Mouse (Mus musculus): ENCODE results near the gene Gtf2f1. TPM values are rescaled to one million over a fixed set of nuclear protein-coding genes. Genes with fewer than 3 reads are reported as not detected.

The Gtf2f1 gene
- polyA plus RNA-seq, 1 experiment from 2014 or later: 31.0 TPM

GRCm38 (mm10) chr17:56990115-56990746, 20.9 kb downstream of the Gtf2f1 start, which contains the start of gene Clpp:
Clpp (plus strand) TSS chr17:56990305.
- Histone ChIP-seq H3K9me3 (ENCODE audit: control insufficient read depth, low read length) (no peaks in the 10 kb centered on the region), H3K9ac (ENCODE audit: low read length) (peak within 1 kb of the TSS; percentile 92), H3K4me1 (ENCODE audit: control insufficient read depth in 2 of 2, insufficient read depth in 2 of 2, low read length in 2 of 2) (peaks cover 6% of the 10 kb centered on the region in 2 experiments; a peak in 3 of 4 replicates), H3K4me2 (ENCODE audit: low read length) (peak within 1 kb of the TSS; percentile 93), H3K36me3 (ENCODE audit: control insufficient read depth, insufficient read depth, low read length) (peaks cover 36% of the 10 kb centered on the region), H3K27ac (replicated peaks in 1 of 2; ENCODE audit: control insufficient read depth in 1 of 2, insufficient read depth in 1 of 2, low read depth in 2 of 2, low read length in 2 of 2) (peak within 1 kb of the TSS; percentile 73 to 75), H3K4me3 (ENCODE audit: control insufficient read depth in 1 of 2, insufficient read depth in 1 of 2, low read depth in 1 of 2, low read length in 2 of 2) (peak within 1 kb of the TSS; percentile 76 to 83), H3K27me3 (ENCODE audit: control insufficient read depth, insufficient read depth, low read length) (no peaks in the 10 kb centered on the region)
- peak; percentile 93 for ATAC-seq (ENCODE audit: insufficient number of reproducible peaks, insufficient read depth, low FRiP score, low read depth)
- under 1% methylated on average over 52 of the region's 52 CpGs for WGBS

GRCm38 (mm10) chr17:56989467-56990114, 21.5 kb downstream of the Gtf2f1 start:
- Histone ChIP-seq H3K9ac (ENCODE audit: low read length) (peak overlapping the region; percentile 92), H3K27ac (replicated peaks in 1 of 2; ENCODE audit: control insufficient read depth in 1 of 2, insufficient read depth in 1 of 2, low read depth in 2 of 2, low read length in 2 of 2) (peak overlapping the region; percentile 73 to 75), H3K4me2 (ENCODE audit: low read length) (peak overlapping the region; percentile 93), H3K9me3 (ENCODE audit: control insufficient read depth, low read length) (no peaks in the 10 kb centered on the region), H3K4me1 (ENCODE audit: control insufficient read depth in 2 of 2, insufficient read depth in 2 of 2, low read length in 2 of 2) (peaks cover 6% of the 10 kb centered on the region in 2 experiments; a peak in 3 of 4 replicates), H3K27me3 (ENCODE audit: control insufficient read depth, insufficient read depth, low read length) (no peaks in the 10 kb centered on the region), H3K4me3 (ENCODE audit: control insufficient read depth in 1 of 2, insufficient read depth in 1 of 2, low read depth in 1 of 2, low read length in 2 of 2) (peak overlapping the region; percentile 76 to 83), H3K36me3 (ENCODE audit: control insufficient read depth, insufficient read depth, low read length) (peaks cover 29% of the 10 kb centered on the region)
- peak; percentile 81 for ATAC-seq (ENCODE audit: insufficient number of reproducible peaks, insufficient read depth, low FRiP score, low read depth)
- 4% methylated on average over 25 of the region's 25 CpGs for WGBS

GRCm38 (mm10) chr17:56988921-56989430, 22.1 kb downstream of the Gtf2f1 start:
- 73% methylated on average over 7 of the region's 7 CpGs for WGBS
- peak overlapping the region; percentile 92 for H3K9ac ChIP-seq (ENCODE audit: low read length)
- peak overlapping the region; percentile 93 for H3K4me2 ChIP-seq (ENCODE audit: low read length)
- H3K27ac ChIP-seq (replicated peaks in 1 of 2; ENCODE audit: control insufficient read depth in 1 of 2, insufficient read depth in 1 of 2, low read depth in 2 of 2, low read length in 2 of 2): no peak overlapping the region
- no peaks in the 10 kb centered on the region for H3K27me3 ChIP-seq (ENCODE audit: control insufficient read depth, insufficient read depth, low read length)
- no peaks in the 10 kb centered on the region for H3K9me3 ChIP-seq (ENCODE audit: control insufficient read depth, low read length)
- peaks cover 23% of the 10 kb centered on the region for H3K36me3 ChIP-seq (ENCODE audit: control insufficient read depth, insufficient read depth, low read length)
- ATAC-seq (ENCODE audit: insufficient number of reproducible peaks, insufficient read depth, low FRiP score, low read depth): no peak
- H3K4me3 ChIP-seq (ENCODE audit: control insufficient read depth in 1 of 2, insufficient read depth in 1 of 2, low read depth in 1 of 2, low read length in 2 of 2): peak overlapping the region in 1 of 2 experiments; percentile 76; a peak in 2 of 4 replicates
- peaks cover 6% of the 10 kb centered on the region in 2 experiments; a peak in 3 of 4 replicates for H3K4me1 ChIP-seq (ENCODE audit: control insufficient read depth in 2 of 2, insufficient read depth in 2 of 2, low read length in 2 of 2)

- H3K4me3 ChIP-seq (ENCODE audit: control insufficient read depth in 1 of 2, insufficient read depth in 1 of 2, low read depth in 1 of 2, low read length in 2 of 2): no peak overlapping the region
- peaks cover 6% of the 10 kb centered on the region in 2 experiments; a peak in 3 of 4 replicates for H3K4me1 ChIP-seq (ENCODE audit: control insufficient read depth in 2 of 2, insufficient read depth in 2 of 2, low read length in 2 of 2)
- no peak overlapping the region for H3K9ac ChIP-seq (ENCODE audit: low read length)
- no peak overlapping the region for H3K4me2 ChIP-seq (ENCODE audit: low read length)
- no peaks in the 10 kb centered on the region for H3K27me3 ChIP-seq (ENCODE audit: control insufficient read depth, insufficient read depth, low read length)
- peaks cover 18% of the 10 kb centered on the region for H3K36me3 ChIP-seq (ENCODE audit: control insufficient read depth, insufficient read depth, low read length)
- H3K27ac ChIP-seq (replicated peaks in 1 of 2; ENCODE audit: control insufficient read depth in 1 of 2, insufficient read depth in 1 of 2, low read depth in 2 of 2, low read length in 2 of 2): no peak overlapping the region
- no peak for ATAC-seq (ENCODE audit: insufficient number of reproducible peaks, insufficient read depth, low FRiP score, low read depth)
- H3K9me3 ChIP-seq (ENCODE audit: control insufficient read depth, low read length): no peaks in the 10 kb centered on the region
- WGBS: 79% methylated on average over 7 of the region's 7 CpGs
Observed at GRCm38 (mm10) chr17:56988441-56988840, 22.6 kb downstream of the Gtf2f1 start.

GRCm38 (mm10) chr17:56986105-56986805, 24.8 kb downstream of the Gtf2f1 start:
- H3K9me3 ChIP-seq (ENCODE audit: control insufficient read depth, low read length): no peaks in the 10 kb centered on the region
- H3K27ac ChIP-seq (replicated peaks in 1 of 2; ENCODE audit: control insufficient read depth in 1 of 2, insufficient read depth in 1 of 2, low read depth in 2 of 2, low read length in 2 of 2): no peak overlapping the region
- no peaks in the 10 kb centered on the region for H3K36me3 ChIP-seq (ENCODE audit: control insufficient read depth, insufficient read depth, low read length)
- 83% methylated on average over 3 of the region's 3 CpGs for WGBS
- no peak for ATAC-seq (ENCODE audit: insufficient number of reproducible peaks, insufficient read depth, low FRiP score, low read depth)
- no peak overlapping the region for H3K4me3 ChIP-seq (ENCODE audit: control insufficient read depth in 1 of 2, insufficient read depth in 1 of 2, low read depth in 1 of 2, low read length in 2 of 2)
- no peak overlapping the region for H3K4me2 ChIP-seq (ENCODE audit: low read length)
- H3K9ac ChIP-seq (ENCODE audit: low read length): no peak overlapping the region
- H3K27me3 ChIP-seq (ENCODE audit: control insufficient read depth, insufficient read depth, low read length): no peaks in the 10 kb centered on the region
- peaks cover 6% of the 10 kb centered on the region in 2 experiments; a peak in 3 of 4 replicates for H3K4me1 ChIP-seq (ENCODE audit: control insufficient read depth in 2 of 2, insufficient read depth in 2 of 2, low read length in 2 of 2)

GRCm38 (mm10) chr17:56985656-56986055, 25.4 kb downstream of the Gtf2f1 start:
- Histone ChIP-seq H3K4me1 (ENCODE audit: control insufficient read depth in 2 of 2, insufficient read depth in 2 of 2, low read length in 2 of 2) (peaks cover 0 to under 1% of the 10 kb centered on the region in 2 experiments; a peak in 1 of 4 replicates), H3K9me3 (ENCODE audit: control insufficient read depth, low read length) (no peaks in the 10 kb centered on the region), H3K36me3 (ENCODE audit: control insufficient read depth, insufficient read depth, low read length) (no peaks in the 10 kb centered on the region), H3K27ac (replicated peaks in 1 of 2; ENCODE audit: control insufficient read depth in 1 of 2, insufficient read depth in 1 of 2, low read depth in 2 of 2, low read length in 2 of 2) (no peak overlapping the region), H3K27me3 (ENCODE audit: control insufficient read depth, insufficient read depth, low read length) (no peaks in the 10 kb centered on the region), H3K9ac (ENCODE audit: low read length) (no peak overlapping the region), H3K4me3 (ENCODE audit: control insufficient read depth in 1 of 2, insufficient read depth in 1 of 2, low read depth in 1 of 2, low read length in 2 of 2) (no peak overlapping the region), H3K4me2 (ENCODE audit: low read length) (no peak overlapping the region)
- ATAC-seq (ENCODE audit: insufficient number of reproducible peaks, insufficient read depth, low FRiP score, low read depth): no peak
- 73% methylated on average over 3 of the region's 3 CpGs for WGBS

- ATAC-seq (ENCODE audit: insufficient number of reproducible peaks, insufficient read depth, low FRiP score, low read depth): no peak
- Histone ChIP-seq H3K4me1 (ENCODE audit: control insufficient read depth in 2 of 2, insufficient read depth in 2 of 2, low read length in 2 of 2) (no peaks in the 10 kb centered on the region), H3K27ac (replicated peaks in 1 of 2; ENCODE audit: control insufficient read depth in 1 of 2, insufficient read depth in 1 of 2, low read depth in 2 of 2, low read length in 2 of 2) (no peak overlapping the region), H3K27me3 (ENCODE audit: control insufficient read depth, insufficient read depth, low read length) (no peaks in the 10 kb centered on the region), H3K9ac (ENCODE audit: low read length) (no peak overlapping the region), H3K36me3 (ENCODE audit: control insufficient read depth, insufficient read depth, low read length) (no peaks in the 10 kb centered on the region), H3K4me3 (ENCODE audit: control insufficient read depth in 1 of 2, insufficient read depth in 1 of 2, low read depth in 1 of 2, low read length in 2 of 2) (no peak overlapping the region), H3K9me3 (ENCODE audit: control insufficient read depth, low read length) (no peaks in the 10 kb centered on the region), H3K4me2 (ENCODE audit: low read length) (no peak overlapping the region)
- 77% methylated on average over 9 of the region's 9 CpGs for WGBS
Observed at GRCm38 (mm10) chr17:56984886-56985285, 26.2 kb downstream of the Gtf2f1 start.

All from heart, embryonic 14.5 days (tissue).